Mouse (Mus musculus) hindbrain, embryonic 15.5 days (tissue): ENCODE results near the gene Olfr994. TPM values are rescaled to one million over a fixed set of nuclear protein-coding genes. Genes with fewer than 3 reads are reported as not detected.

Experiments used
- ATAC-seq: fragments of 200-750 bp; cut with Nextera tagmentation; 2 replicates; pipeline ENCODE4 v1.8.0; 2017; ENCODE audit warnings: low read depth, moderate number of reproducible peaks, moderate TSS enrichment; ENCODE audit not compliant: low FRiP score
- H3K27ac ChIP-seq: fragments of 300-500 bp; sonication (generic); replicated peaks from 2 replicates; pipeline ENCODE4 v1.5.1; 2015; ENCODE audit warnings: mild to moderate bottlenecking, inconsistent platforms
- H3K27me3 ChIP-seq: fragments of 300-500 bp; sonication (generic); 2 replicates; pipeline ENCODE4 v1.6.1; 2015; ENCODE audit warnings: control low read depth, inconsistent platforms
- H3K36me3 ChIP-seq: fragments of 300-500 bp; sonication (generic); 2 replicates; pipeline ENCODE4 v1.6.1; 2015; ENCODE audit warnings: control low read depth, inconsistent platforms
- H3K4me1 ChIP-seq: fragments of 300-500 bp; sonication (generic); replicated peaks from 2 replicates; pipeline ENCODE4 v1.6.1; 2015; ENCODE audit warnings: control low read depth, inconsistent platforms
- H3K4me2 ChIP-seq: fragments of 300-500 bp; sonication (generic); 2 replicates; pipeline ENCODE4 v1.6.1; 2015; ENCODE audit warnings: moderate library complexity, mild to moderate bottlenecking, inconsistent platforms
- H3K4me3 ChIP-seq: fragments of 300-500 bp; sonication (generic); 2 replicates; pipeline ENCODE4 v1.5.1; 2015; ENCODE audit warnings: mild to moderate bottlenecking, inconsistent platforms
- H3K9ac ChIP-seq: fragments of 300-500 bp; sonication (generic); 2 replicates; pipeline ENCODE4 v1.6.1; 2015; ENCODE audit warnings: inconsistent platforms
- H3K9me3 ChIP-seq: fragments of 300-500 bp; sonication (generic); 2 replicates; pipeline ENCODE4 v1.6.1; 2016; ENCODE audit warnings: control low read depth, inconsistent platforms
- WGBS: fragments of 180-500 bp; shearing (Covaris S2); methylation state at CpG from one replicate; pipeline ENCODE4 v1.1.7; 2015; 5-methylcytosine and 5-hydroxymethylcytosine counted together
- polyA plus RNA-seq: library from polyadenylated mRNA; unstranded; fragments of >200 nt; fragmentation: Nextera tagmentation; extraction: Ambion mirVana; gene quantifications from 2 replicates; pipeline ENCODE4 v1.2.1, GENCODE M21; 2015

Gene Olfr994
- not detected in 2 replicates for polyA plus RNA-seq

- H3K4me1 ChIP-seq = no peaks in the 10 kb centered on the region
- H3K9ac ChIP-seq = no peak within 1 kb of the TSS
- no peaks in the 10 kb centered on the region for H3K27me3 ChIP-seq
- no peaks in the 10 kb centered on the region for H3K36me3 ChIP-seq
- ATAC-seq = no peak
- no peak within 1 kb of the TSS for H3K4me2 ChIP-seq
- H3K9me3 ChIP-seq = no peaks in the 10 kb centered on the region
- 92% methylated on average over 3 of the region's 3 CpGs for WGBS
- no peak within 1 kb of the TSS for H3K4me3 ChIP-seq
- no peak within 1 kb of the TSS for H3K27ac ChIP-seq
These were observed at the start of gene Olfr994 for GRCm38 (mm10) chr2:85436351-85436750. Gene Olfr994 (minus strand): TSS chr2:85436451.

- WGBS = 83% methylated on average over 3 of the region's 3 CpGs
- H3K9ac ChIP-seq = no peak overlapping the region
- no peak overlapping the region for H3K27ac ChIP-seq
- H3K27me3 ChIP-seq = no peaks in the 10 kb centered on the region
- no peak overlapping the region for H3K4me2 ChIP-seq
- H3K9me3 ChIP-seq = no peaks in the 10 kb centered on the region
- no peaks in the 10 kb centered on the region for H3K4me1 ChIP-seq
- H3K4me3 ChIP-seq = no peak overlapping the region
- ATAC-seq = no peak
- H3K36me3 ChIP-seq = no peaks in the 10 kb centered on the region
These were observed 30.6 kb upstream of the Olfr994 start for GRCm38 (mm10) chr2:85466801-85467325.

- no peak within 1 kb of the TSS for H3K4me2 ChIP-seq
- ATAC-seq = no peak
- H3K4me1 ChIP-seq = no peaks in the 10 kb centered on the region
- no peak within 1 kb of the TSS for H3K9ac ChIP-seq
- 30% methylated on average over 1 of the region's 1 CpGs for WGBS
- H3K9me3 ChIP-seq = no peaks in the 10 kb centered on the region
- H3K4me3 ChIP-seq = no peak within 1 kb of the TSS
- H3K36me3 ChIP-seq = no peaks in the 10 kb centered on the region
- H3K27ac ChIP-seq = no peak within 1 kb of the TSS
- no peaks in the 10 kb centered on the region for H3K27me3 ChIP-seq
These were observed 7.3 kb upstream of the Olfr994 start, which contains the start of gene Olfr995 for GRCm38 (mm10) chr2:85443539-85443938. Gene Olfr995 (minus strand): TSS chr2:85443639.

- H3K9me3 ChIP-seq = no peaks in the 10 kb centered on the region
These were observed 6.3 kb upstream of the Olfr994 start for GRCm38 (mm10) chr2:85442546-85442945.

GRCm38 (mm10) chr2:85425893-85426292 is 10.4 kb downstream of the Olfr994 start:
- H3K27ac ChIP-seq = no peak overlapping the region
- H3K9ac ChIP-seq = no peak overlapping the region
- WGBS = 82% methylated on average over 1 of the region's 1 CpGs
- ATAC-seq = no peak
- no peaks in the 10 kb centered on the region for H3K27me3 ChIP-seq
- no peaks in the 10 kb centered on the region for H3K4me1 ChIP-seq
- H3K9me3 ChIP-seq = no peaks in the 10 kb centered on the region
- no peak overlapping the region for H3K4me3 ChIP-seq
- no peak overlapping the region for H3K4me2 ChIP-seq
- H3K36me3 ChIP-seq = no peaks in the 10 kb centered on the region

More at GRCm38 (mm10) chr2:85442546-85442945, 6.3 kb upstream of the Olfr994 start:
- no peak overlapping the region for H3K4me2 ChIP-seq
- no peaks in the 10 kb centered on the region for H3K36me3 ChIP-seq
- H3K4me3 ChIP-seq = no peak overlapping the region
- no peak overlapping the region for H3K9ac ChIP-seq
- H3K4me1 ChIP-seq = no peaks in the 10 kb centered on the region
- no peak overlapping the region for H3K27ac ChIP-seq
- no peaks in the 10 kb centered on the region for H3K27me3 ChIP-seq
- no peak for ATAC-seq

GRCm38 (mm10) chr2:85414777-85415176 is 21.5 kb downstream of the Olfr994 start, which contains the start of gene Olfr993:
Gene Olfr993 (minus strand): TSS chr2:85414877.
- ATAC-seq = no peak
- H3K4me2 ChIP-seq = no peak within 1 kb of the TSS
- H3K27ac ChIP-seq = no peak within 1 kb of the TSS
- H3K4me3 ChIP-seq = no peak within 1 kb of the TSS
- no peaks in the 10 kb centered on the region for H3K27me3 ChIP-seq
- H3K36me3 ChIP-seq = no peaks in the 10 kb centered on the region
- no peak within 1 kb of the TSS for H3K9ac ChIP-seq
- H3K4me1 ChIP-seq = no peaks in the 10 kb centered on the region
- H3K9me3 ChIP-seq = no peaks in the 10 kb centered on the region

- no peak within 1 kb of the TSS for H3K4me2 ChIP-seq
- no peak within 1 kb of the TSS for H3K4me3 ChIP-seq
- no peak for ATAC-seq
- no peaks in the 10 kb centered on the region for H3K27me3 ChIP-seq
- no peak within 1 kb of the TSS for H3K27ac ChIP-seq
- no peaks in the 10 kb centered on the region for H3K36me3 ChIP-seq
- H3K4me1 ChIP-seq = no peaks in the 10 kb centered on the region
- 49% methylated on average over 2 of the region's 2 CpGs for WGBS
- no peak within 1 kb of the TSS for H3K9ac ChIP-seq
- H3K9me3 ChIP-seq = no peaks in the 10 kb centered on the region
These were observed 26.9 kb downstream of the Olfr994 start, which contains the start of gene Olfr992 for GRCm38 (mm10) chr2:85409369-85409768. Gene Olfr992 (minus strand): TSS chr2:85409469.

Other genes starting within 250 kb of the Olfr994 start
- 10.9 and 11.9 TPM in 2 replicates for gene Lrrc55, start 239.3 kb downstream of the Olfr994 start, polyA plus RNA-seq
- gene Olfr987, start 97.1 kb downstream of the Olfr994 start, polyA plus RNA-seq = not detected in 2 replicates
- not detected in 2 replicates for gene Olfr988, start 73.2 kb downstream of the Olfr994 start, polyA plus RNA-seq
- gene Olfr992, start 27.0 kb downstream of the Olfr994 start, polyA plus RNA-seq = not detected in 2 replicates
- gene Olfr993, start 21.6 kb downstream of the Olfr994 start, polyA plus RNA-seq = not detected in 2 replicates
- gene Olfr995, start 7.2 kb upstream of the Olfr994 start, polyA plus RNA-seq = not detected in 2 replicates
- gene 4833423E24Rik, start 82.6 kb upstream of the Olfr994 start, polyA plus RNA-seq = 0.06 and 0.10 TPM in 2 replicates
- not detected in 2 replicates for gene Olfr996, start 142.8 kb upstream of the Olfr994 start, polyA plus RNA-seq
- not detected in 2 replicates for gene Olfr998, start 152.5 kb upstream of the Olfr994 start, polyA plus RNA-seq
- not detected in 2 replicates for gene Olfr1000, start 175.5 kb upstream of the Olfr994 start, polyA plus RNA-seq
- not detected in 2 replicates for gene Olfr1002, start 214.3 kb upstream of the Olfr994 start, polyA plus RNA-seq
- gene Olfr154, start 228.0 kb upstream of the Olfr994 start, polyA plus RNA-seq = not detected in 2 replicates
- gene Olfr1006, start 242.3 kb upstream of the Olfr994 start, polyA plus RNA-seq = not detected in 2 replicates